Mouse (Mus musculus) liver, embryonic 13.5 days (tissue): ENCODE measurements around the gene Otud7a. TPM values are rescaled to one million over a fixed set of nuclear protein-coding genes. Genes with fewer than 3 reads are reported as not detected.
A peak's percentile ranks its signal among the peaks of the same experiment; 100 is the strongest.

Experiments
- ATAC-seq: fragments of 200-750 bp; cut with Nextera tagmentation; 2 replicates; pipeline ENCODE4 v1.8.0; 2017; ENCODE audit warnings: low read depth, mild to moderate bottlenecking, moderate number of reproducible peaks, moderate library complexity
- DNase-seq: peaks from one replicate; pipeline ENCODE4 v3.0.0; 2022
- H3K27ac ChIP-seq: fragments of 300-500 bp; sonication (generic); 2 replicates; pipeline ENCODE4 v1.5.1; 2015; ENCODE audit warnings: moderate library complexity, mild to moderate bottlenecking, inconsistent platforms
- H3K27me3 ChIP-seq: fragments of 300-500 bp; sonication (generic); 2 replicates; pipeline ENCODE4 v1.6.1; 2015; ENCODE audit warnings: mild to moderate bottlenecking, inconsistent platforms
- H3K36me3 ChIP-seq: fragments of 300-500 bp; sonication (generic); 2 replicates; pipeline ENCODE4 v1.6.1; 2015; ENCODE audit warnings: mild to moderate bottlenecking, inconsistent platforms
- H3K4me1 ChIP-seq: fragments of 300-500 bp; sonication (generic); replicated peaks from 2 replicates; pipeline ENCODE4 v1.6.1; 2015; ENCODE audit warnings: inconsistent platforms
- H3K4me2 ChIP-seq: fragments of 300-500 bp; sonication (generic); 2 replicates; pipeline ENCODE4 v1.6.1; 2015; ENCODE audit warnings: inconsistent platforms, mild to moderate bottlenecking, moderate library complexity
- H3K4me3 ChIP-seq: fragments of 300-500 bp; sonication (generic); replicated peaks from 2 replicates; pipeline ENCODE4 v1.5.1; 2015; ENCODE audit warnings: mild to moderate bottlenecking, inconsistent platforms
- H3K9ac ChIP-seq: fragments of 300-500 bp; sonication (generic); 2 replicates; pipeline ENCODE4 v1.6.1; 2015; ENCODE audit warnings: mild to moderate bottlenecking, inconsistent platforms
- H3K9me3 ChIP-seq: fragments of 300-500 bp; sonication (generic); replicated peaks from 2 replicates; pipeline ENCODE4 v1.6.1; 2016; ENCODE audit warnings: inconsistent platforms
- WGBS: fragments of 180-500 bp; shearing (Covaris S2); methylation state at CpG from one replicate; pipeline ENCODE4 v1.1.7; 2015; ENCODE audit not compliant: insufficient replicate concordance; 5-methylcytosine and 5-hydroxymethylcytosine counted together
- polyA plus RNA-seq: library from polyadenylated mRNA; unstranded; fragments of >200 nt; fragmentation: Nextera tagmentation; extraction: Ambion mirVana; gene quantifications from 2 replicates; pipeline ENCODE4 v1.2.1, GENCODE M21; 2015

Gene Otud7a
- polyA plus RNA-seq = not detected in 2 replicates

GRCm38 (mm10) chr7:63444484-63445345 is at the start of gene Otud7a:
Gene Otud7a (plus strand): TSS chr7:63444751.
- H3K9ac ChIP-seq = no peak within 1 kb of the TSS
- WGBS = 1% methylated on average over 88 of the region's 123 CpGs

DNA sequence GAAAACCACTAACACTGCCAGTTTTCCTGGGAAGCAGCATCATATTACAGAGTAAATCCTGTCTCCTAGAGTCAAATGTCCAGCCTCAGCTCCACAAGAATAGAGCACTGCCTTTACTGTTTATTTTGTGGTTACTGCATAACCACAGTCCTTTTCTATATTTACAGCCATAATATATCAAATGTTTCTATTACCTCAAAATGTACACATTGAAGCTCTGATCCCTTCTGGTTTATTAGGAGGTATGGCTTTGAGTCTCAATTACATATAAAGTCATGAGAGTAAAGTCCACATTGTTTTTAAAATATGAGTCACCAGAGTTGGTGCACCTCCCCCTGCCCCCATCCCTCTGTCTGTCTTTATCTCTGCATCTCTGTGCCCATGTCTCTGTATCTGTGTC is 38.6 kb upstream of the Otud7a start:
- no peak overlapping the region for H3K4me3 ChIP-seq
- ATAC-seq = no peak
- no peaks in the 10 kb centered on the region for H3K4me1 ChIP-seq
- H3K27ac ChIP-seq = no peak overlapping the region
- DNase-seq = no peak
- H3K36me3 ChIP-seq = no peaks in the 10 kb centered on the region
- H3K27me3 ChIP-seq = no peaks in the 10 kb centered on the region
- 0 out of 2 replicates have a peak, but pooled peaks cover 3% of the 10 kb centered on the region for H3K9me3 ChIP-seq
- no peak overlapping the region for H3K4me2 ChIP-seq
- H3K9ac ChIP-seq = no peak overlapping the region

More at GRCm38 (mm10) chr7:63444484-63445345, at the start of gene Otud7a:
- H3K36me3 ChIP-seq = no peaks in the 10 kb centered on the region
- H3K4me1 ChIP-seq = no peaks in the 10 kb centered on the region; the same call in 1 of the 2 replicates
- no peak for DNase-seq
- H3K4me2 ChIP-seq = peak within 1 kb of the TSS; percentile 69
- peaks cover 31% of the 10 kb centered on the region for H3K27me3 ChIP-seq
- peak within 1 kb of the TSS; percentile 53 for H3K4me3 ChIP-seq
- no peak within 1 kb of the TSS for H3K27ac ChIP-seq
- peak; percentile 51; the same call in 1 of the 2 replicates for ATAC-seq
- no peaks in the 10 kb centered on the region for H3K9me3 ChIP-seq

- H3K4me2 ChIP-seq = peak overlapping the region; percentile 69
These were observed 772 bp downstream of the Otud7a start for GRCm38 (mm10) chr7:63445346-63445700.

GRCm38 (mm10) chr7:63446951-63447350 is 2.4 kb downstream of the Otud7a start:
- Histone ChIP-seq H3K36me3 (no peaks in the 10 kb centered on the region), H3K4me3 (no peak overlapping the region), H3K4me2 (no peak overlapping the region), H3K27me3 (peaks cover 31% of the 10 kb centered on the region), H3K4me1 (no peaks in the 10 kb centered on the region; the same call in 1 of the 2 replicates), H3K27ac (no peak overlapping the region), H3K9ac (no peak overlapping the region), H3K9me3 (no peaks in the 10 kb centered on the region)
- ATAC-seq (no peak), DNase-seq (no peak)
- WGBS = 17% methylated on average over 1 of the region's 1 CpGs

More at GRCm38 (mm10) chr7:63445346-63445700, 772 bp downstream of the Otud7a start:
- no peaks in the 10 kb centered on the region for H3K9me3 ChIP-seq
- H3K4me1 ChIP-seq = no peaks in the 10 kb centered on the region; the same call in 1 of the 2 replicates
- peak overlapping the region; percentile 53 for H3K4me3 ChIP-seq
- WGBS = 21% methylated on average over 10 of the region's 10 CpGs
- H3K27me3 ChIP-seq = peaks cover 31% of the 10 kb centered on the region
- no peaks in the 10 kb centered on the region for H3K36me3 ChIP-seq
- no peak for DNase-seq
- no peak overlapping the region for H3K27ac ChIP-seq
- no peak for ATAC-seq
- H3K9ac ChIP-seq = no peak overlapping the region

DNA sequence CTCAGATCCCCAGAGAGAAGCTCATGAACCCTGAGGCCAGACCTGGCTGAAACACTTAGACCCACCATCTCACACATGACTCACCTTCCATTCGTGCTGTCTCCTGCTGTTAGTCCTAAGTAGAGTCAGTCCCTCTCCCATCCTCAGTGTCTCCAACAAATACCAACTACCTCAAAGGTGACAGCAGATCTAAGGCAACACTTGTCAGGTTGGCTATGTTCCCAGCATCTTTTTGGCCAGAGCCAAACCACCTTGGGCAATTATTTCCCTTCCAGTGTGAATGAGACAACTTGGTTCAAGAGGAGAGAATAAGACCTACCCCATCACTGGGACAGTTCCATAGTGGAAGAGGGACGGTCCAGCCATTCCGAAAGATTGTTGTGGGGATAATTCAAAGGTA is 10.7 kb downstream of the Otud7a start:
- DNase-seq (no peak), ATAC-seq (no peak)
- Histone ChIP-seq H3K27me3 (no peaks in the 10 kb centered on the region), H3K36me3 (no peaks in the 10 kb centered on the region), H3K9ac (no peak overlapping the region), H3K4me1 (no peaks in the 10 kb centered on the region), H3K4me2 (no peak overlapping the region), H3K4me3 (no peak overlapping the region), H3K27ac (no peak overlapping the region), H3K9me3 (no peaks in the 10 kb centered on the region)
- WGBS = 62% methylated on average over 3 of the region's 3 CpGs

DNA sequence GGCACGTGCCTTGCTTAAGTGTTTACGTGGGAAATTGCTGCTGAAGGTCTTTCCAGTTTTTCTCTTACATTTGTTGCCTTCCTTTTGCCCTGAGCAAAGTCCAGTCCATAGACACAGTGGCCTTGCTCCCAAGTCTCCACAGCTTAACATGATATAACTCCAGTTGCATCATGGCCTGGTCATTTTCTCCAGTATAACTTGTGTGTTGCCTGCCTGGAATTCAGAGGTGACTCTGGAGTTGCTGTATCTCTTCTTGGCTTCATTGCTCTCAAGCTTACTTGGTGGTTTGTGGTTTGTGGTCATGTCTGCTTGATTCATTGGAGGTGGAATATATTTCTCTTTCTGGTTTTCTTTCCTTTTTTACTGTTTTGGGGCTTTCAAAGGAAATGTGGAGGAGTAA is 17.7 kb downstream of the Otud7a start:
- Histone ChIP-seq H3K27me3 (no peaks in the 10 kb centered on the region), H3K4me2 (no peak overlapping the region), H3K9ac (no peak overlapping the region), H3K4me1 (no peaks in the 10 kb centered on the region), H3K36me3 (no peaks in the 10 kb centered on the region), H3K27ac (no peak overlapping the region), H3K9me3 (no peaks in the 10 kb centered on the region), H3K4me3 (no peak overlapping the region)
- WGBS = 35% methylated on average over 2 of the region's 2 CpGs
- ATAC-seq (no peak), DNase-seq (no peak)

DNA sequence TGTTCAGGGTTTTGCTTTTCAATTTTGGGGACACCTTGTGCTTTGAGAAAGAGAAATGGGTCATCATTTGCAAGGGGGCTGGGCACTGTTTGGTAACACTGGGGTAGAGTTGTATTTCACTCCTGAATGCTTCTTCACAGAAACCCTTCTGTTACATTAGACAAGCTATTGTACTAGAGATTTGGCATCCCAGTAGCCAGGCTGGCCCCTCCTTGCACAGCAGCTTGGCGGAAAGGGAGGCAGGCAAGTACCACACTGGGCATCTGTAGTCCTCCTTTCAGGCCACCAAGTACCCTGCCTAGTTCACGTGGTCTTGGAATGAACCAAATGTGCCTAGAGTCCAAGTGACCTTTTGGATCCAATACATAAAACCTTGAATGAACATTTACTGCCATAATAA is 18.1 kb downstream of the Otud7a start:
- Histone ChIP-seq H3K36me3 (no peaks in the 10 kb centered on the region), H3K4me1 (no peaks in the 10 kb centered on the region), H3K27me3 (no peaks in the 10 kb centered on the region), H3K9me3 (no peaks in the 10 kb centered on the region), H3K27ac (no peak overlapping the region), H3K9ac (no peak overlapping the region), H3K4me2 (no peak overlapping the region), H3K4me3 (no peak overlapping the region)
- WGBS = 53% methylated on average over 2 of the region's 2 CpGs
- DNase-seq (no peak), ATAC-seq (no peak)

DNA sequence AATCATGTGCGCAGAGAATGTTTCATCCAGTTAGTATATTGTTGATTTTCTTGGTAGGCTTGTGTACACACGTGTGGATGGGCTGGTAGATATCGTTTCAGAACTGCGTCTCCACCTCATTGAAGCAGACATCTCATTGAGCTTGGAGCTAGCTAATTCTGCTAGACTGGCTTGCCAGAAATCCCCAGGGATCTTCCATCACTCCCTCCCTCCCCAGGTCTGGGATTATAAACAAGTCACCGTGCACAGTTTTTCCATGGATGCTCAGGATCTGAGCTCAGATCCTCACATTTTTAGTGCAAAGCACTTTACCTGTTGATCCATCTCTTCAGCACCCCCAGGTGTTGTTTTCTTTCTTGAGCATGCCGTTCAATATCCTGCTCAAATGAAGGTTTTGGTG is 22.2 kb downstream of the Otud7a start:
- ATAC-seq = no peak
- H3K27me3 ChIP-seq = no peaks in the 10 kb centered on the region
- no peak overlapping the region for H3K4me2 ChIP-seq
- no peak for DNase-seq
- H3K9ac ChIP-seq = no peak overlapping the region
- H3K27ac ChIP-seq = no peak overlapping the region
- WGBS = 78% methylated on average over 6 of the region's 6 CpGs
- H3K9me3 ChIP-seq = no peaks in the 10 kb centered on the region
- no peaks in the 10 kb centered on the region for H3K4me1 ChIP-seq
- H3K36me3 ChIP-seq = no peaks in the 10 kb centered on the region
- H3K4me3 ChIP-seq = no peak overlapping the region

GRCm38 (mm10) chr7:63468258-63468657 is 23.7 kb downstream of the Otud7a start:
- no peak for ATAC-seq
- Histone ChIP-seq H3K4me1 (no peaks in the 10 kb centered on the region), H3K27me3 (no peaks in the 10 kb centered on the region), H3K36me3 (no peaks in the 10 kb centered on the region), H3K9me3 (no peaks in the 10 kb centered on the region), H3K4me2 (no peak overlapping the region), H3K4me3 (no peak overlapping the region), H3K9ac (no peak overlapping the region), H3K27ac (no peak overlapping the region)
- no peak for DNase-seq
- 52% methylated on average over 3 of the region's 3 CpGs for WGBS

GRCm38 (mm10) chr7:63483091-63483490 is 38.5 kb downstream of the Otud7a start:
- H3K9me3 ChIP-seq = no peaks in the 10 kb centered on the region
- no peak overlapping the region for H3K4me3 ChIP-seq
- H3K4me2 ChIP-seq = no peak overlapping the region
- ATAC-seq (no peak), DNase-seq (no peak)
- H3K27ac ChIP-seq = no peak overlapping the region
- H3K27me3 ChIP-seq = no peaks in the 10 kb centered on the region
- H3K36me3 ChIP-seq = no peaks in the 10 kb centered on the region
- no peaks in the 10 kb centered on the region for H3K4me1 ChIP-seq
- H3K9ac ChIP-seq = no peak overlapping the region
- WGBS = 54% methylated on average over 2 of the region's 2 CpGs

GRCm38 (mm10) chr7:63497051-63497547 is 52.5 kb downstream of the Otud7a start:
- no peaks in the 10 kb centered on the region for H3K27me3 ChIP-seq
- H3K9me3 ChIP-seq = no peaks in the 10 kb centered on the region
- H3K9ac ChIP-seq = no peak overlapping the region
- H3K36me3 ChIP-seq = no peaks in the 10 kb centered on the region
- H3K4me3 ChIP-seq = no peak overlapping the region
- 53% methylated on average over 9 of the region's 9 CpGs for WGBS
- H3K4me2 ChIP-seq = no peak overlapping the region
- H3K4me1 ChIP-seq = no peaks in the 10 kb centered on the region
- ATAC-seq = no peak
- no peak for DNase-seq
- H3K27ac ChIP-seq = no peak overlapping the region

- WGBS = 28% methylated on average over 2 of the region's 2 CpGs
- Histone ChIP-seq H3K9me3 (no peaks in the 10 kb centered on the region), H3K27ac (no peak overlapping the region), H3K4me3 (no peak overlapping the region), H3K36me3 (no peaks in the 10 kb centered on the region), H3K9ac (no peak overlapping the region), H3K4me2 (no peak overlapping the region), H3K4me1 (no peaks in the 10 kb centered on the region), H3K27me3 (no peaks in the 10 kb centered on the region)
- DNase-seq = no peak
- ATAC-seq = no peak
These were observed 59.7 kb downstream of the Otud7a start for GRCm38 (mm10) chr7:63504202-63504601.
